Mouse (Mus musculus) hematopoietic stem cell, adult 5-6 weeks (primary cell): ENCODE results near the gene Cntn3. TPM values are rescaled to one million over a fixed set of nuclear protein-coding genes. Genes with fewer than 3 reads are reported as not detected.

Experiments used
- ATAC-seq, 2 experiments: fragments of 125-278 bp in 1 of 2; replicated peaks in 1 of 2; 2 replicates each; pipeline ENCODE4 v1.8.0; 2016 to 2017; ENCODE audit warnings: inconsistent platforms in 2 of 2, mild to moderate bottlenecking in 2 of 2, moderate number of reproducible peaks in 2 of 2, low read depth in 1 of 2, moderate TSS enrichment in 1 of 2; ENCODE audit not compliant: low FRiP score in 2 of 2, poor library complexity in 2 of 2, severe bottlenecking in 2 of 2, insufficient read depth in 1 of 2, low TSS enrichment in 1 of 2
- total RNA-seq: library from RNA; stranded (forward); fragments of 172-1452, 232-1000 nt; gene quantifications from 2 replicates; pipeline ENCODE4 v1.2.3, GENCODE M21; 2017

Gene Cntn3
- total RNA-seq, 1 experiment from 2014 or later: not detected

DNA sequence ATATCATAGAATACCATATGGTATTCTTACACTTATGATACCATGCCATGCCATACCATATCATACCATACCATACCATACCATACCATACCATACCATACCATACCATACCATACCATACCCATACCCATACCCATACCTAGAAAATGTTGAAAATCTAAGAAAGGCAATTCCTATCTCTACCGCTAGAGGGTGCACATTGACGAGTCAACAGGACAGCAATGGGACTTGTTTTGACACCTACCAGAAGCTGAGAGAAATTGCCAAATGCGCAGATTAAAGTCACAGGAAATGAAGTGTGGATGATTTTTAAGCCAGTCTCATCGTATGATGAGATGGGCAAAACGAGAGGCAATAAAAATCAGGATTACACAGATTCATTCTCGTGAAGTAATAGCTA, 402.0 kb downstream of the Cntn3 start:
- peak; percentile 65 to 72; a peak in 3 of 4 replicates for ATAC-seq

DNA sequence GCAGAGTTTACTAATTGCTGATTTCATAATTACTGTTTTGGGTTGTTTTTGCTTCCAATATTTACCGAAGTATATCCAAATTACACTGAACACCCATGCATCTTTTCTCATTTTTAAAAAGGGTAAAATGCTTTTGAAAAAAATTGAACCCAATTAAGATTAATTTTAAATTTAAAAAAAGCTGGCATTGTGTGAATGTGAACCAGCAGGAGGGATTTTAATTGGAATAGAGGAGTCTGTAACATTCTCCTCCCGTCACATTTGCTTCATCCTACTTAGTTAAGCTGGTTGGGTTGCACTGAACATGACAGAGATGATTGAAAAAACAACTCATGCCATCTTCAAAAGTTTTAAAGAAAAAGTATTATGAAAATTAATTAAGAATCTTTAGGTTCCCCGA, 411.7 kb downstream of the Cntn3 start:
- no peak for ATAC-seq

DNA sequence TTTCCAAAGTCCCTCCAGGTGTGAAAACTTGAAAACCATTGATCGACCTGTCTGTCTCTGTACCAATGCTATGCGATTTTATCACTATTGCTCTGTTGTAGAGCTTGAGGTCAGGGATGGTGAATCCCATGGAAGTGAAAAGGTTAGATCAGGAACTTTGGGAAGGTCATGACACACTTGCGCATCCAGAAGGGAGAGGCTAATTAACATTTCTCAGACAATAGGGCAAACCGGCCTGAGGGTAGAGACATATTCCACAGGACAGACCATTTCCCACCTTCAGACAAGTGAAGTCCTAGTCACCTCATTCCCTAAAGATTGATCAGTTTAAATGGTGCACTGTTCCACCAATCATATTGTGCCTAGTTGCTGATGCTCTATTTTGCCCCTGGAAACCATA, 451.2 kb downstream of the Cntn3 start:
- no peak for ATAC-seq

DNA sequence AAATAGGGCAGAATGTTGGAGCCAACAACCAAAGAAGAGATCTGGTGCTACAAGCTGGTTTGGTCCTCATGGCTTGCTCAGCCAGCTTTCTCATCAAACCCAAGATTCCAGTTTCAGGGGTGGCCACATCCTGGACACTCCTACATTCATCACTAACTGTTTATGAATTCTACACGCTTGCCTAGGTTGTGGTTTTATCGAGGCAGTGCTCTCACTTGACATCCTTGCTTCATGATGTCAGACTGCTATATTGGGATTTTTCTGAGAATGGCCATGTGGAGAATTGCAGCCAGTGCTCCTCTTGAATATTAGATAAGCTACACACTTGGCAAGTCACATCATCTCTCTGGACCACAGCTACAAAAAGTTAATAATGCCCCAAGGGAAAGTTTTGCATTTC, 452.9 kb downstream of the Cntn3 start:
- ATAC-seq: no peak

DNA sequence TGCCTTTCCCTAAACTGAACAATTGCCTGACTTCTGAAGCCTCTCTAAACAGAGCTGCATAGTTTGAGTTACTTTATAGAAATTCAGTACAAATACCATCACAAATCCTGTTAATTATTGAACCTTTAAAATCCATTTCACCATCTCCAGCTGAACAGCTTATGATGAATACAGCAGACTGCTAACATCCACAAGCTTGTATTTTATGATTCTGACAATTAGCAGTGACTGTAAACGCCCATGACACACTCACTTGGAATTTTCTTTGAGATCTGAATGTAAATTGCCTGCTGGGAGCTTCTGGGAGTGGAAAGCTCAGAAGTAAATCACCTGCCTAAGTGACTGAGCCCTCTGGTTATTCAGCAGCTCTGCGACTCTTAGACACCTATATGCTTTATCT, 459.3 kb downstream of the Cntn3 start:
- ATAC-seq: no peak
